Mouse (Mus musculus): ENCODE measurements around the gene Diras2. TPM values are rescaled to one million over a fixed set of nuclear protein-coding genes. Genes with fewer than 3 reads are reported as not detected.

Gene Diras2
- polyA plus RNA-seq, 1 experiment from 2014 or later, result 5.2 TPM

DNA sequence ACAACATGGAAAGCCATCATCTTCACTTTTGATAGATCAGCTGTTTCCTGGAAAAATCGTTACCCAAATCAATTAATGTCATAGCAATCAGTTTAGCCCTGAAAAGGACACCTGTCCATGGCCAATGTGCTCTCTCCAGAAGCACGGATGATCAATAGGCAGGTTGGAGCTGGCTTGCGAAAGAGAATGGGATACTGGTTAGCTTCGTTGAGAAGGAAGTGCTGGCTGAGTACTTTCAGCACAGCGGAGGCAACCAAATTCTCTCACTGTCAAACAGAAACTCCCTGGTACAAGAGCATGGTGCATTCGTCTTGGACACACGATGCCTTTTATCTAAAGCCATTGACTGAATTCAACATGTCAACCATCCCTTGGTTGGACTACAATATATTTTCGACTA, 2.8 kb downstream of the Diras2 start:
- Histone ChIP-seq H3K4me1 (peaks cover 16% of the 10 kb centered on the region), H3K9ac (no peak overlapping the region; the same call in 1 of the 2 replicates)
- 81% methylated on average over 8 of the region's 8 CpGs for WGBS

DNA sequence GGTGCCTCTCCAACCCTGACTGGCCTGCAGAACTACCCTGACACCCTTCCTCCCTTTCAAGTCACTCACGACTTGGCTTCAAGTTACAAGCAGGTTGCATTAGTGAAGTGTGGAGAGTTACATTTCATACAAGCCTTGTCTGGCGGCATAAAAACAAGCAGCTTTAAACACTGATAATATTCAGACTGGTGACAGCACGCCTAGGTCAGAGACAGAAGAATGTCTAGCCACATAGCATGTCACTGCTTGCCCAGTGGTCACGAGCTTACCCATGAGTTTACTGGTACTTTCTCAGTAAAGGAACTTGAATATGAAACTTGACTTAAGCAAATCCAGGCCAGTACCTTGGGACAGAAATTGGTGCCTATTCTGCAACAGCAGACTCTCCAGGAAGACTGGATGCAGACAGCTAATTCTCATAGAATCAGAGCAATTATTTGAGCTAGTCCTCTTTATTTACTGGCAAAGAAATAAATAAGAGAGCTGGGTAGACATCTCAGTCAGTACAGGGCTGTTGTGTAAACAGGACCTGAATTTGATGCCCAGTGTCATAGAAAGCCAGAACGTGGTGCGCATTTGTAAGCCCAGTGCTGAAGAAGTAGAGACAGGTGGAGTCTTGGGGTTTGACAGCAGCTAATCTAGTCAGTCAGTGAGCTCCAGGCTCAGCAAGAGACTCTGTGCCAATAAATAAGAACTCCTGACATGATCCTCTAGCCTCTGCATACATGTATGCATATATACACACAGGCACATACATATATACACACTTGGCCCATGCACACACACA, 4.6 kb downstream of the Diras2 start:
- H3K36me3 ChIP-seq (replicated peaks), result no peaks in the 10 kb centered on the region
- 83% methylated on average over 6 of the region's 6 CpGs for WGBS
- ATAC-seq (replicated peaks), result no peak
- H3K4me2 ChIP-seq, result no peak overlapping the region
- H3K9me3 ChIP-seq, result no peaks in the 10 kb centered on the region
- 0 out of 2 replicates have a peak, but pooled peaks cover 8% of the 10 kb centered on the region for H3K27me3 ChIP-seq (replicated peaks)
- H3K27ac ChIP-seq, result no peak overlapping the region
- no peak overlapping the region for H3K4me3 ChIP-seq
- H3K9ac ChIP-seq, result no peak overlapping the region
- H3K4me1 ChIP-seq, result peaks cover 18% of the 10 kb centered on the region

More for the DNA sequence above, 2.8 kb downstream of the Diras2 start:
- Histone ChIP-seq H3K27ac (no peak overlapping the region), H3K36me3 (replicated peaks) (no peaks in the 10 kb centered on the region), H3K9me3 (no peaks in the 10 kb centered on the region), H3K4me3 (peak overlapping the region; percentile 63), H3K4me2 (peak overlapping the region; percentile 89), H3K27me3 (replicated peaks) (0 out of 2 replicates have a peak, but pooled peaks cover 8% of the 10 kb centered on the region)
- ATAC-seq (replicated peaks), result no peak

DNA sequence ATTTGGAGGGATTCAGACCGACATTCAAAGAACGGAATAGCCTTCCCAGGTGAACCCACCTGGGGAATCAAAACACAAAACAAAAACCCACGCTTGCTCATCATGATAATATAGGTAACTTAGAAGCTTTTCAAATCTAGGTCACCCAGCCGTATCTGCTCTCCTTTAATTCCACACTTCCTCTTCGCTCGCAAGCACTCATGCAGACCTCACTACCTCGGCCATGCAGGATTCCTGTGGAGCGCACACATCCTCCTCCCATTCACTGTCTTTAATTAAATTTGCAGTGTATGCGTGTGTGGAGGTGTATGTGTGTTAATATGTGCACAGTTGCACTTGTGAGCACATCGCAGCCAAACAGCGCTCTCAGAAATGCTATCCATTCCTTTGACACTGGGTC, 6.8 kb downstream of the Diras2 start:
- H3K4me3 ChIP-seq, result no peak overlapping the region
- H3K27ac ChIP-seq, result no peak overlapping the region
- no peak overlapping the region for H3K9ac ChIP-seq
- 82% methylated on average over 11 of the region's 11 CpGs for WGBS
- H3K4me2 ChIP-seq, result no peak overlapping the region
- no peak for ATAC-seq (replicated peaks)
- H3K27me3 ChIP-seq (replicated peaks), result 0 out of 2 replicates have a peak, but pooled peaks cover 8% of the 10 kb centered on the region
- no peaks in the 10 kb centered on the region for H3K36me3 ChIP-seq (replicated peaks)
- H3K4me1 ChIP-seq, result peaks cover 24% of the 10 kb centered on the region
- H3K9me3 ChIP-seq, result no peaks in the 10 kb centered on the region

- no peak overlapping the region for H3K27ac ChIP-seq
- no peak overlapping the region for H3K4me2 ChIP-seq
- peaks cover 12% of the 10 kb centered on the region for H3K4me1 ChIP-seq
- WGBS, result 53% methylated on average over 6 of the region's 6 CpGs
- no peak overlapping the region for H3K4me3 ChIP-seq
- H3K9ac ChIP-seq, result no peak overlapping the region
- 0 out of 2 replicates have a peak, but pooled peaks have one; percentile 17 for ATAC-seq (replicated peaks)
- no peaks in the 10 kb centered on the region for H3K9me3 ChIP-seq
- H3K36me3 ChIP-seq (replicated peaks), result no peaks in the 10 kb centered on the region
- H3K27me3 ChIP-seq (replicated peaks), result no peaks in the 10 kb centered on the region
Observed at GRCm38 (mm10) chr13:52521176-52521575, 9.9 kb downstream of the Diras2 start.

GRCm38 (mm10) chr13:52519425-52519824, 11.7 kb downstream of the Diras2 start:
- H3K9me3 ChIP-seq, result no peaks in the 10 kb centered on the region
- H3K27ac ChIP-seq, result no peak overlapping the region
- no peaks in the 10 kb centered on the region for H3K27me3 ChIP-seq (replicated peaks)
- ATAC-seq (replicated peaks), result no peak
- H3K4me2 ChIP-seq, result no peak overlapping the region
- 82% methylated on average over 5 of the region's 5 CpGs for WGBS
- no peak overlapping the region for H3K4me3 ChIP-seq
- no peak overlapping the region for H3K9ac ChIP-seq
- no peaks in the 10 kb centered on the region for H3K36me3 ChIP-seq (replicated peaks)
- peaks cover 12% of the 10 kb centered on the region for H3K4me1 ChIP-seq

DNA sequence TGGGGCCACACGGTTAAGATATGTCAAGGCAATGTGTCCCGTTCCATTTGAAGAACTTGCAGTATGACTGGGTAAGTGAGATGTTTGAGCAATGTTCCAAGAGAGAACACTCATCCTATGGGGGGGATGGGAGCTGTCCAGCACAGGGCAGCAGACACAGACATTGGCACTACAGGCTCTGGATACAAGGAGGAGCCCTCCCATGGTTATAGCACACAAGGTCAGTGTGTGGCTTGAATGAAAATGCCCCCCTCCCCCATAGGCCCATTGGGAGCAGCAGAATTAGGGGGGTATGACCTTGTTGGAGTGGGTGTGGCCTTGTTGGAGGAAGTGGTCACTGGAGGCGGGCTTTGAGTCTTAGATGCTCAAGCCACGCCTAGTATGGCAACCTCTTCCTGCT, 12.7 kb downstream of the Diras2 start:
- peaks cover 12% of the 10 kb centered on the region for H3K4me1 ChIP-seq
- WGBS, result 97% methylated on average over 4 of the region's 4 CpGs
- no peaks in the 10 kb centered on the region for H3K9me3 ChIP-seq
- H3K27me3 ChIP-seq (replicated peaks), result no peaks in the 10 kb centered on the region
- no peaks in the 10 kb centered on the region for H3K36me3 ChIP-seq (replicated peaks)
- H3K4me3 ChIP-seq, result no peak overlapping the region
- ATAC-seq (replicated peaks), result no peak
- H3K4me2 ChIP-seq, result no peak overlapping the region
- H3K9ac ChIP-seq, result no peak overlapping the region
- no peak overlapping the region for H3K27ac ChIP-seq

GRCm38 (mm10) chr13:52517021-52517420, 14.1 kb downstream of the Diras2 start:
- H3K27me3 ChIP-seq (replicated peaks), result no peaks in the 10 kb centered on the region
- no peak overlapping the region for H3K4me2 ChIP-seq
- WGBS, result 88% methylated on average over 5 of the region's 5 CpGs
- H3K27ac ChIP-seq, result no peak overlapping the region
- ATAC-seq (replicated peaks), result no peak
- no peaks in the 10 kb centered on the region for H3K36me3 ChIP-seq (replicated peaks)
- H3K9ac ChIP-seq, result no peak overlapping the region
- peaks cover 15% of the 10 kb centered on the region for H3K4me1 ChIP-seq
- no peaks in the 10 kb centered on the region for H3K9me3 ChIP-seq
- H3K4me3 ChIP-seq, result no peak overlapping the region

- Histone ChIP-seq H3K4me2 (no peak overlapping the region), H3K27ac (no peak overlapping the region), H3K27me3 (replicated peaks) (no peaks in the 10 kb centered on the region), H3K9ac (no peak overlapping the region), H3K4me1 (peaks cover 15% of the 10 kb centered on the region), H3K36me3 (replicated peaks) (no peaks in the 10 kb centered on the region), H3K9me3 (no peaks in the 10 kb centered on the region), H3K4me3 (no peak overlapping the region)
- ATAC-seq (replicated peaks), result no peak
- WGBS, result 91% methylated on average over 4 of the region's 4 CpGs
Observed at GRCm38 (mm10) chr13:52516561-52516960, 14.5 kb downstream of the Diras2 start.

DNA sequence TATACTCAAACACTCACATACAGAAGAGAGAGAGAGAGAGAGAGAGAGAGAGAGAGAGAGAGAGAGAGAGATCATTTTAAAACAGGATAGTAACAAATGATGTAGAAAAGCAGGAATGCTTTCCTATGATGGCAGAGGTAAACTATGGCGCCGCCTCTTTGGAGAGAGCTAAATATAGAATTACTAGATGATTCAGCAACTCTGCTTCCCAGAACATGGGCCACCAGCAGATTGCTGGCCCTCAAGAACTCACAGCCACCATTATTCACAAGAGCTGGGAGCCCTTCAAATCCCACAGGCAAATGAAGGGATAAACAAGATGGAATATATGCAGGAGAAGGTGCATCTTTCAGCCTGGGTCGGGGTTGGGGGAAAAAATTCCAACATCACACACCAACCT, 15.0 kb downstream of the Diras2 start:
- no peaks in the 10 kb centered on the region for H3K36me3 ChIP-seq (replicated peaks)
- WGBS, result 78% methylated on average over 3 of the region's 3 CpGs
- H3K27ac ChIP-seq, result no peak overlapping the region
- H3K4me2 ChIP-seq, result no peak overlapping the region
- H3K9me3 ChIP-seq, result no peaks in the 10 kb centered on the region
- H3K4me1 ChIP-seq, result peaks cover 10% of the 10 kb centered on the region
- no peak for ATAC-seq (replicated peaks)
- no peak overlapping the region for H3K4me3 ChIP-seq
- H3K9ac ChIP-seq, result no peak overlapping the region
- H3K27me3 ChIP-seq (replicated peaks), result no peaks in the 10 kb centered on the region

DNA sequence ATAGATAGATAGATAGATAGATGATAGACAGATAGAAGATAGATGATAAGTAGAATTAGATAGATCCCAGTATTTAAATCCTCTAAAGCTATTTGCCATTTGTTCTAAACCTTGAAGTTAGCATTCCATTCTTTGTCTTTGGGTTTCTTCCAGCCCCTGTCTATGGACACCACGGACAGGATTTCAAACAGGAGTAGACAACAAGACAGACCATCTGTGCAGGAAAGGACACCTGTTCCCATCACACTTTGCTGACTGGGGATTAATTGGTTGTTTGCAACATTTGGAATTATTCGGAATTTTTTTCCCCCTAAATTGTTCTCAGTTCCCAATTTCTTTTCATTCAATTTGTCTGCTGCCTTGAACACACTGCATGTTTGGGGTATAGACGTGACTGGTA, 17.5 kb downstream of the Diras2 start:
- H3K27me3 ChIP-seq (replicated peaks), result no peaks in the 10 kb centered on the region
- 82% methylated on average over 3 of the region's 3 CpGs for WGBS
- H3K36me3 ChIP-seq (replicated peaks), result no peaks in the 10 kb centered on the region
- no peak overlapping the region for H3K4me2 ChIP-seq
- no peak overlapping the region for H3K27ac ChIP-seq
- H3K4me3 ChIP-seq, result no peak overlapping the region
- H3K4me1 ChIP-seq, result peaks cover 4% of the 10 kb centered on the region; the same call in 1 of the 2 replicates
- no peak for ATAC-seq (replicated peaks)
- no peaks in the 10 kb centered on the region for H3K9me3 ChIP-seq
- no peak overlapping the region for H3K9ac ChIP-seq

DNA sequence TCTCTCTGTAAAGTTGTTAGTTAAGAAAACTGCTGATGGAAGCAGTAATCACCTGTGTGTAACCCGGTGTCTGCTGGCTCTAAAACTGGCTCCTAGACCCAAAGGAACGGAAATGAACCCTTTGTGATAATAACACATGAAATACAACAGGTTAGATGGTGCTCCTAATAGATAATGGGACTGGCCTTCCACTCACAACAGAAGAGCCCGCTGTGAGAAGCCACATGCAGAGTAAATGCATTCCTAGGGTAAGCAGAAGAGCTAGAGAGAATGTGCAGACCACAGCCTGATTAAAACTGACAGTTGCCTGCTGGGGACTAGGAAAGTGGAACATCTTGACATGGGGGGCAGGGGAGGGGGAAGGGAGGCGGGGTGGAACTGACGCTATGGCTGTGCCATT, 18.7 kb downstream of the Diras2 start:
- peaks cover 4% of the 10 kb centered on the region; the same call in 1 of the 2 replicates for H3K4me1 ChIP-seq
- H3K36me3 ChIP-seq (replicated peaks), result 0 out of 2 replicates have a peak, but pooled peaks cover 4% of the 10 kb centered on the region
- H3K9me3 ChIP-seq, result no peaks in the 10 kb centered on the region
- H3K4me3 ChIP-seq, result no peak overlapping the region
- no peak overlapping the region for H3K27ac ChIP-seq
- no peaks in the 10 kb centered on the region for H3K27me3 ChIP-seq (replicated peaks)
- no peak overlapping the region for H3K9ac ChIP-seq
- 44% methylated on average over 5 of the region's 5 CpGs for WGBS
- H3K4me2 ChIP-seq, result no peak overlapping the region
- no peak for ATAC-seq (replicated peaks)

DNA sequence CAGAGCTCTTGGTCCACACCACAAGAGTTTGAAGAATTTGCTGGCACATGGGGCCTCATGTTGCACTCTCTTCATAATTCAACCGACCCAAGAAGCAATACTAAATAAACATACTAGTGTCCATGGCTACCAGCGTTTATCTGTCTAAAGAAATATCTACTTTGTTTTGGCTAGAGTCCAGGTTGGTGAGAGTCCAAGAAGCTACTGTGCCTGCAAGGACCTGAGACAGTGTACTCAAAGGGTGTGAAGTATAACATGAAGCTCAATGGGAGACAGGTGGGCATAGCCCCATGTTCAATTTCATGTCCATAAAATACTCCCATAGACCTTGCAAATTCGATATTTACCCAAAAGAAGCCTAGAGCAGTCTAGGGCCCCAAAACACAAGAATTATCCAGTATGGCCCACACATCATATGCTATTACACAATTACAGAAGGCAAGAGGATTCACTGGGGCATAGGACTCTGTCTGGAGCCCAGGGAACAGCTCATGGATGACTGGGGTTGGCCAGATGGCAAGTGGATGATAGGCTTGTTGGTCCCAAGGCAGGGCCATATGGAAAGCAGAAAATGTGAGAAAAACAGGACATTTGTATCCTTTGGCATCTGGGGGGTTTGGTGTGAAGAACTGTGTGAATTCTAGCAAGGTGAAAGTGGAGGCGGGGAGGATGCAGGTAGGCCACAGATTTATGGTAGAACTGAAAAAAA, 20.8 kb downstream of the Diras2 start:
- WGBS, result 87% methylated on average over 4 of the region's 4 CpGs
- no peak for ATAC-seq (replicated peaks)

More for the DNA sequence above, 20.8 kb downstream of the Diras2 start:
- Histone ChIP-seq H3K36me3 (replicated peaks) (0 out of 2 replicates have a peak, but pooled peaks cover 5% of the 10 kb centered on the region), H3K4me1 (peaks cover 4% of the 10 kb centered on the region; the same call in 1 of the 2 replicates), H3K27me3 (replicated peaks) (no peaks in the 10 kb centered on the region), H3K9me3 (no peaks in the 10 kb centered on the region), H3K4me3 (no peak overlapping the region), H3K27ac (no peak overlapping the region), H3K9ac (no peak overlapping the region), H3K4me2 (no peak overlapping the region)
